Mouse (Mus musculus) testis, adult 2 months (tissue): ENCODE measurements at regions not wholly inside any gene's neighbourhood (a gene's known extent, or its start where the extent isn't known, plus 50 kb on each side); places are given as distances from the start of the nearest gene placed in this dataset.

Source experiments
- CTCF ChIP-seq: fragments of 200-500 bp; IDR thresholded peaks from 2 replicates; pipeline ENCODE4 v1.5.1; 2012; ENCODE audit warnings: low read depth, mild to moderate bottlenecking, inconsistent platforms, low read length, moderate library complexity; ENCODE audit not compliant: control insufficient read depth, insufficient read depth, insufficient replicate concordance
- POLR2A ChIP-seq: fragments of 200-500 bp; IDR thresholded peaks from 2 replicates; pipeline ENCODE4 v1.6.1; 2012; ENCODE audit warnings: low read depth, mild to moderate bottlenecking, inconsistent platforms, low read length, moderate library complexity; ENCODE audit not compliant: control insufficient read depth

DNA sequence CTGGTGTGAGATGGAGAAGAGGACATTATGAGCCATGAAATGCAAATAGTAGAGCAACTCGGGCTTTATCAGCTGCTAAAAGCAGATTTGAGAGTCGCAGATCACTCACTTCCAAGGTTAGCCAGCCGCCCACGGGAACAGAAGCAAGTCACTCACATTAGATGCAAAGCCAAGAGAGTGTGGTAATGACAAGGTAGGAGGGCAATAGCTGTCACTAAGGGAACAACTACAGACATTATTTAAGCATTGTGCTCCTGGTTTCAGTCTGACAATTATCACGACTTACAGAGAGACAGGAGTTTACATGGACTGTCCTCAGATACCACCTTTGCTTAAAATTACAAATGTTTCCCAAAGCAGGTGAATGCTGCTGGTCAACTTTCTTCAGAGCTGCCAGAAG is 128.5 kb upstream of the Vldlr start:
- TF ChIP-seq CTCF (no peak), POLR2A (no peak)
